Mouse (Mus musculus) lung, postnatal 0 days (tissue): ENCODE data around the gene Ccdc184.

Source experiments
- CTCF ChIP-seq: IDR thresholded peaks from 2 replicates; pipeline ENCODE4 v1.5.1; 2016; ENCODE audit warnings: antibody characterized with exemption, mild to moderate bottlenecking
- EP300 ChIP-seq: IDR thresholded peaks from 2 replicates; pipeline ENCODE4 v1.6.1; 2016; ENCODE audit warnings: antibody characterized with exemption, mild to moderate bottlenecking, control low read depth

- no peak for TF ChIP-seq EP300
- TF ChIP-seq CTCF = no peak
Measured at GRCm38 (mm10) chr15:98166963-98167644, at the start of gene Ccdc184.
